Mouse (Mus musculus) MEL (cell line): ENCODE measurements around the gene Zfp598. TPM values are rescaled to one million over a fixed set of nuclear protein-coding genes. Genes with fewer than 3 reads are reported as not detected.

Experiments
- DNase-seq: peaks from one replicate; pipeline ENCODE4 v3.0.0; 2011; ENCODE audit warnings: low read depth, low spot score
- H3K27ac ChIP-seq: 2 replicates; pipeline ENCODE4 v1.5.1; 2012; ENCODE audit warnings: low read depth, mild to moderate bottlenecking, control low read depth, low read length, moderate library complexity; ENCODE audit not compliant: control insufficient read depth
- H3K27me3 ChIP-seq, 2 experiments: fragments of 150-350 bp in 1 of 2; sonication (generic) in 1 of 2; 2 replicates each; pipeline ENCODE4 v1.6.1; 2012; ENCODE audit warnings: low read length in 2 of 2, mild to moderate bottlenecking in 2 of 2, improper control_type of control experiment in 1 of 2, moderate library complexity in 1 of 2; ENCODE audit not compliant: insufficient read depth in 2 of 2, control insufficient read depth in 1 of 2
- H3K36me3 ChIP-seq, 2 experiments: 2 replicates each; pipeline ENCODE4 v1.6.1; 2012 to 2014; ENCODE audit warnings: low read length in 2 of 2, improper control_type of control experiment in 1 of 2, inconsistent platforms in 1 of 2, mild to moderate bottlenecking in 1 of 2; ENCODE audit not compliant: insufficient read depth in 2 of 2, control insufficient read depth in 1 of 2
- H3K4me1 ChIP-seq, 2 experiments: fragments of 150-350 bp in 1 of 2; sonication (generic) in 1 of 2; 2 replicates each; pipeline ENCODE4 v1.6.1; 2012; ENCODE audit warnings: low read length in 2 of 2, improper control_type of control experiment in 1 of 2, mild to moderate bottlenecking in 1 of 2; ENCODE audit not compliant: insufficient read depth in 2 of 2, control insufficient read depth in 1 of 2
- H3K4me3 ChIP-seq, 2 experiments: fragments of 150-350 bp in 1 of 2; sonication (generic) in 1 of 2; 2 replicates each; pipeline ENCODE4 v1.5.1; 2012; ENCODE audit warnings: low read depth in 2 of 2, low read length in 2 of 2, mild to moderate bottlenecking in 2 of 2, moderate library complexity in 2 of 2, control low read depth in 1 of 2, improper control_type of control experiment in 1 of 2; ENCODE audit not compliant: control insufficient read depth in 1 of 2, insufficient read depth in 1 of 2
- H3K79me2 ChIP-seq: 2 replicates; pipeline ENCODE4 v1.6.1; 2012; ENCODE audit warnings: mild to moderate bottlenecking, low read length, moderate library complexity; ENCODE audit not compliant: control insufficient read depth, poor library complexity, insufficient read depth
- H3K9ac ChIP-seq: 2 replicates; pipeline ENCODE4 v1.6.1; 2012; ENCODE audit warnings: low read depth, mild to moderate bottlenecking, control low read depth, low read length, moderate library complexity; ENCODE audit not compliant: control insufficient read depth, poor library complexity, severe bottlenecking
- H3K9me3 ChIP-seq: fragments of 150-350 bp; sonication (generic); replicated peaks from 2 replicates; pipeline ENCODE4 v1.6.1; 2012; ENCODE audit warnings: mild to moderate bottlenecking, low read length, improper control_type of control experiment, moderate library complexity; ENCODE audit not compliant: insufficient read depth
- EP300 ChIP-seq, 2 experiments: IDR thresholded peaks; 2 replicates each; pipeline ENCODE4 v1.6.1; 2011; ENCODE audit warnings: improper control_type of control experiment in 2 of 2, low read length in 2 of 2, low read depth in 1 of 2, mild to moderate bottlenecking in 1 of 2
- HCFC1 ChIP-seq: IDR thresholded peaks from 2 replicates; pipeline ENCODE4 v1.6.1; 2012; ENCODE audit warnings: low read depth, mild to moderate bottlenecking, inconsistent platforms, low read length, improper control_type of control experiment, moderate library complexity
- JUND ChIP-seq: IDR thresholded peaks from 2 replicates; pipeline ENCODE4 v1.6.1; 2011; ENCODE audit warnings: low read depth, mild to moderate bottlenecking, improper control_type of control experiment, low read length
- MAFK ChIP-seq: IDR thresholded peaks from 2 replicates; pipeline ENCODE4 v1.6.1; 2011; ENCODE audit warnings: low read depth, mild to moderate bottlenecking, low read length, improper control_type of control experiment, borderline replicate concordance
- MEF2A ChIP-seq: IDR thresholded peaks from 2 replicates; pipeline ENCODE4 v1.6.1; 2014; ENCODE audit warnings: low read depth, mild to moderate bottlenecking, inconsistent platforms, low read length, improper control_type of control experiment; ENCODE audit not compliant: poor library complexity, insufficient replicate concordance, severe bottlenecking; ENCODE audit errors: extremely low read depth
- MXI1 ChIP-seq: IDR thresholded peaks from 2 replicates; pipeline ENCODE4 v1.6.1; 2011; ENCODE audit warnings: mild to moderate bottlenecking, low read depth, low read length, improper control_type of control experiment
- MYB ChIP-seq: IDR thresholded peaks from 2 replicates; pipeline ENCODE4 v1.6.1; 2011; ENCODE audit warnings: mild to moderate bottlenecking, low read depth, low read length, improper control_type of control experiment
- POLR2AphosphoS5 ChIP-seq: IDR thresholded peaks from 2 replicates; pipeline ENCODE4 v1.6.1; 2012; ENCODE audit warnings: low read depth, borderline replicate concordance, mild to moderate bottlenecking, inconsistent platforms, low read length, moderate library complexity, mixed read lengths
- SMC3 ChIP-seq: IDR thresholded peaks from 2 replicates; pipeline ENCODE4 v1.6.1; 2011; ENCODE audit warnings: low read depth, low read length, improper control_type of control experiment
- TAL1 ChIP-seq: IDR thresholded peaks from 2 replicates; pipeline ENCODE4 v1.6.1; 2012; ENCODE audit warnings: mild to moderate bottlenecking, inconsistent platforms, low read length, moderate library complexity, mixed read lengths
- TBP ChIP-seq: IDR thresholded peaks from 2 replicates; pipeline ENCODE4 v1.8.0; 2011; ENCODE audit warnings: low read depth, low read length, improper control_type of control experiment
- USF1 ChIP-seq: IDR thresholded peaks from 2 replicates; pipeline ENCODE4 v1.6.1; 2014; ENCODE audit warnings: low read depth, mild to moderate bottlenecking, inconsistent platforms, low read length, improper control_type of control experiment, moderate library complexity
- USF2 ChIP-seq, 2 experiments: IDR thresholded peaks; 2 replicates each; pipeline ENCODE4 v1.6.1; 2011 to 2012; ENCODE audit warnings: improper control_type of control experiment in 2 of 2, low read length in 2 of 2, borderline replicate concordance in 1 of 2, inconsistent platforms in 1 of 2, low read depth in 1 of 2, mild to moderate bottlenecking in 1 of 2; ENCODE audit not compliant: insufficient read depth in 1 of 2
- ZC3H11A ChIP-seq: IDR thresholded peaks from 2 replicates; pipeline ENCODE4 v1.6.1; 2012; ENCODE audit warnings: low read depth, mild to moderate bottlenecking, inconsistent platforms, low read length, improper control_type of control experiment
- ZKSCAN1 ChIP-seq: IDR thresholded peaks from 2 replicates; pipeline ENCODE4 v1.6.1; 2012; ENCODE audit warnings: low read depth, mild to moderate bottlenecking, inconsistent platforms, low read length, improper control_type of control experiment, moderate library complexity
- ZMIZ1 ChIP-seq: IDR thresholded peaks from 2 replicates; pipeline ENCODE4 v1.6.1; 2012; ENCODE audit warnings: low read depth, mild to moderate bottlenecking, inconsistent platforms, low read length, improper control_type of control experiment, moderate library complexity
- polyA plus RNA-seq, 2 experiments: library from polyadenylated mRNA; stranded (reverse) in 1 of 2; unstranded in 1 of 2; fragments of >175 nt in 1 of 2; fragments of >200 nt in 1 of 2; gene quantifications; 2 replicates each; pipeline versions ENCODE4 v1.2.1 to v1.2.4; 2012; ENCODE audit warnings: low replicate concordance in 2 of 2, low read depth in 1 of 2; ENCODE audit not compliant: insufficient read length in 2 of 2, insufficient read depth in 1 of 2, missing spikeins in 1 of 2
- total RNA-seq: library from RNA; depleted of rRNA; stranded (reverse); fragments of 300-350 nt; gene quantifications from 2 replicates; pipeline ENCODE4 v1.2.3, GENCODE M21; 2012

Zfp598 gene
- total and polyA plus RNA-seq, 3 experiments, result 22.2 to 80.4 (median 59.0) TPM

GRCm38 (mm10) chr17:24647493-24647892 lies 22.0 kb upstream of the Zfp598 start:
- no peaks in the 10 kb centered on the region for H3K36me3 ChIP-seq
- H3K27me3 ChIP-seq, result peaks cover 16 to 25% of the 10 kb centered on the region in 2 experiments
- H3K9me3 ChIP-seq, result no peaks in the 10 kb centered on the region

DNA sequence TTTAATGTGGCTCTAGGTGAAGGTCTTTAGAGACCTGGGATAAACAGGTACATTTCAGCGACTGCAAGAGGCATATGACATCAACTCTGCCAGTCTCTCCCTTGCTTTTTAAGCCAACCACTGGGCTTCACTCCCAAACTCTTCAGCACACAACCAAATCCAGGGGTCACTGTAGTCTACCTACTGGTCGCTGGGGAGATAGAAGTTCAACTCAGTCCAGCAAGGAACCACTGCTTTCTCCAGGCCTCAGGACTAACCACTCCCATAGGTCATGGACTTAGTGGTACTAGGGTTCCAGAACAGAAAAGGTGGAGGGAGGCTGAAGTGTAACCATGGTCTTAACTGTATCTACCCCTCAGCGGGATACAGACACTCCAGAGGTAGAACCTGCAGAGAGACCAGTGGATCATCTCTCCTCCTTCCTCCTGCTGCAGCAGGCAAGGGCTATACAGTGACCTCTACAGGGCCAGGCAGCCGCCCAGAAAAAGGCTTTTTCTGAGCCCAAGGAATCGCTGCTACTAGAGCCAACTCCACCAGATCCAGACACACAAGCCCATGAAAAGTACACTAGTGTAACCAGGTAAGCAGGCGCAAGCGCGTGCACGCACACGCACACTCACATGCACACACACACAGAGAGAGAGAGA lies 20.6 kb upstream of the Zfp598 start:
- H3K4me1 ChIP-seq, result no peaks in the 10 kb centered on the region
- H3K79me2 ChIP-seq, result no peaks in the 10 kb centered on the region
- no peak for TF ChIP-seq ZKSCAN1
- no peak for TF ChIP-seq TBP
- TF ChIP-seq MEF2A, result no peak
- no peak for TF ChIP-seq HCFC1
- no peak for TF ChIP-seq MYB
- no peak for TF ChIP-seq SMC3
- no peak for TF ChIP-seq POLR2AphosphoS5
- no peak for TF ChIP-seq USF1
- TF ChIP-seq ZMIZ1, result no peak
- no peak for TF ChIP-seq TAL1
- no peak for TF ChIP-seq ZC3H11A
- TF ChIP-seq MXI1, result no peak
- TF ChIP-seq MAFK, result no peak
- no peak overlapping the region for H3K4me3 ChIP-seq
- H3K36me3 ChIP-seq, result no peaks in the 10 kb centered on the region
- H3K9me3 ChIP-seq, result no peaks in the 10 kb centered on the region
- DNase-seq, result no peak
- H3K27me3 ChIP-seq, result peaks cover 16 to 25% of the 10 kb centered on the region in 2 experiments
- H3K27ac ChIP-seq, result no peak overlapping the region
- H3K9ac ChIP-seq, result no peak overlapping the region

More at GRCm38 (mm10) chr17:24647493-24647892, 22.0 kb upstream of the Zfp598 start:
- Histone ChIP-seq H3K79me2 (no peaks in the 10 kb centered on the region), H3K4me1 (no peaks in the 10 kb centered on the region), H3K9ac (no peak overlapping the region), H3K4me3 (no peak overlapping the region), H3K27ac (no peak overlapping the region)
- no peak for DNase-seq
- TF ChIP-seq USF2 (IDR thresholded peaks at IDR 0.05; ENCODE audit: borderline replicate concordance in 1 of 2, insufficient read depth in 1 of 2, low read depth in 1 of 2, low read length in 2 of 2) (no peak), JUND (no peak), MAFK (no peak), EP300 (IDR thresholded peaks at IDR 0.05; ENCODE audit: low read depth in 1 of 2, low read length in 2 of 2) (no peak), MEF2A (no peak)
